Mouse (Mus musculus): ENCODE data around the gene Plppr2.

Plppr2 gene

GRCm38 (mm10) chr9:21961366-21961980 lies 24.6 kb downstream of the Plppr2 start:
- in situ Hi-C loops (cut with MseI, MboI): no loop called here

- in situ Hi-C loops (cut with MseI, MboI): no loop called here
These were observed 25.2 kb downstream of the Plppr2 start for GRCm38 (mm10) chr9:21962010-21962409.

- in situ Hi-C loops (cut with MseI, MboI): no loop called here
These were observed 25.7 kb downstream of the Plppr2 start for GRCm38 (mm10) chr9:21962416-21963059.

- in situ Hi-C loops (cut with MseI, MboI): no loop called here
These were observed 26.6 kb downstream of the Plppr2 start, which contains the start of gene Epor for GRCm38 (mm10) chr9:21963417-21963816. Epor (minus strand) TSS chr9:21963506.

GRCm38 (mm10) chr9:21968883-21969282 lies 32.0 kb downstream of the Plppr2 start:
- in situ Hi-C loops (cut with MseI, MboI): no loop called here

- in situ Hi-C loops (cut with MseI, MboI): no loop called here
These were observed 32.5 kb downstream of the Plppr2 start for GRCm38 (mm10) chr9:21969304-21969703.

GRCm38 (mm10) chr9:21976626-21977175 lies 39.9 kb downstream of the Plppr2 start:
- in situ Hi-C loops (cut with MseI, MboI): loop anchor here in 1 of 2 experiments (5.0 kb wide), 1 partner anchor 81 kb away; no protein-coding TSS in a partner anchor

GRCm38 (mm10) chr9:21977331-21977730 lies 40.5 kb downstream of the Plppr2 start:
- in situ Hi-C loops (cut with MseI, MboI): loop anchor here in 1 of 2 experiments (5.0 kb wide), 1 partner anchor 80 kb away; no protein-coding TSS in a partner anchor

GRCm38 (mm10) chr9:21977972-21978371 lies 41.1 kb downstream of the Plppr2 start:
- in situ Hi-C loops (cut with MseI, MboI): loop anchor here in 1 of 2 experiments (5.0 kb wide), 1 partner anchor 79 kb away; no protein-coding TSS in a partner anchor

GRCm38 (mm10) chr9:21978398-21979128 lies 41.7 kb downstream of the Plppr2 start:
- in situ Hi-C loops (cut with MseI, MboI): loop anchor here in 1 of 2 experiments (5.0 kb wide), 1 partner anchor 79 kb away; no protein-coding TSS in a partner anchor

- in situ Hi-C loops (cut with MseI, MboI): no loop called here
These were observed 47.1 kb downstream of the Plppr2 start for GRCm38 (mm10) chr9:21983911-21984310.

- in situ Hi-C loops (cut with MseI, MboI): no loop called here
These were observed 50.9 kb downstream of the Plppr2 start for GRCm38 (mm10) chr9:21987592-21988342.

- in situ Hi-C loops (cut with MseI, MboI): no loop called here
These were observed 51.7 kb downstream of the Plppr2 start for GRCm38 (mm10) chr9:21988421-21989101.

- in situ Hi-C loops (cut with MseI, MboI): no loop called here
These were observed 52.6 kb downstream of the Plppr2 start, which contains the start of gene Rgl3 for GRCm38 (mm10) chr9:21989230-21990110. Rgl3 (minus strand) TSS chr9:21989446.

- in situ Hi-C loops (cut with MseI, MboI): no loop called here
These were observed 55.4 kb downstream of the Plppr2 start for GRCm38 (mm10) chr9:21992227-21992626.

- in situ Hi-C loops (cut with MseI, MboI): no loop called here
These were observed 59.5 kb downstream of the Plppr2 start for GRCm38 (mm10) chr9:21996178-21996867.
